19 mouse cellular contexts compared by ENCODE assay signal in genomic region chr17:3495576-3495975, GRCm38 (mm10). TPM values are rescaled to one million over a fixed set of nuclear protein-coding genes. Genes with fewer than 3 reads are reported as not detected.
A peak's percentile ranks its signal among the peaks of the same experiment; 100 is the strongest.
DNase-seq lines count a peak whose midpoint lies in the region; ATAC-seq and TF ChIP-seq lines count a peak whose summit lies in the region.
"Had no signal": no experiment of that assay in that cellular context is flagged by ENCODE, and none has a peak within 500 bp of the region (broad histone marks: within the 10 kb centered on the region; RNA-seq: fewer than 3 reads in every experiment).

No protein-coding gene starts in this region.

- H3K9me3 ChIP-seq in liver, embryonic 12.5 days (replicated peaks): no peaks in the 10 kb centered on the region
- H3K9me3 ChIP-seq: lung, embryonic 15.5 days had no signal

- TF ChIP-seq CTCF in kidney, adult 2 months (conservative IDR thresholded peaks at IDR 0.05; ENCODE audit: insufficient read depth, insufficient read length, low read depth, low read length): no peak
- no peak for TF ChIP-seq CTCF in liver, adult 2 months (IDR thresholded peaks at IDR 0.05; ENCODE audit: low read depth, low read length)

- DNase-seq in kidney, adult 2 months: no peak
- DNase-seq in kidney, adult 8-10 months: no peak
- no peak for DNase-seq in liver, adult 2 months (ENCODE audit: extremely low read depth, low read depth, low spot score)
- peak; percentile 53 to 70 for DNase-seq in left cerebral cortex, adult 9 months (ENCODE audit: low spot score in 2 of 2)
- peak; percentile 44 for DNase-seq in right cerebral cortex, postnatal 4 days
- no peak for DNase-seq in spleen, postnatal 14 days (ENCODE audit: low spot score in 2 of 2)
- DNase-seq: adrenal gland, postnatal 10 days; cerebellum, adult 11-12 months; gastrocnemius, postnatal 36 days; liver; thymus, postnatal 4 days had no signal

- no peak for TF ChIP-seq POLR2A in kidney, adult 2 months (IDR thresholded peaks at IDR 0.05; ENCODE audit: low read depth, low read length)
- TF ChIP-seq POLR2A in liver, adult 2 months (IDR thresholded peaks at IDR 0.05; ENCODE audit: extremely low read depth, insufficient read depth, low read length): no peak

- no peak overlapping the region for H3K9ac ChIP-seq in liver, adult 2 months (ENCODE audit: low read depth, low read length)
- H3K9ac ChIP-seq in liver, embryonic 12.5 days: no peak overlapping the region
- H3K9ac ChIP-seq: lung, embryonic 15.5 days had no signal

- H3K27me3 ChIP-seq in kidney, adult 2 months (replicated peaks; ENCODE audit: control insufficient read depth, insufficient read depth, low read length): no peaks in the 10 kb centered on the region
- H3K27me3 ChIP-seq in liver, adult 2 months (ENCODE audit: control insufficient read depth, insufficient read depth, low read length): no peaks in the 10 kb centered on the region
- no peaks in the 10 kb centered on the region for H3K27me3 ChIP-seq in liver, embryonic 12.5 days (replicated peaks)
- H3K27me3 ChIP-seq: lung, embryonic 15.5 days had no signal

- H3K36me3 ChIP-seq in kidney, adult 2 months (ENCODE audit: control insufficient read depth, insufficient read depth, low read length): no peaks in the 10 kb centered on the region
- no peaks in the 10 kb centered on the region for H3K36me3 ChIP-seq in liver, adult 2 months (ENCODE audit: control insufficient read depth, insufficient read depth, low read length)
- H3K36me3 ChIP-seq in liver, embryonic 12.5 days: no peaks in the 10 kb centered on the region
- H3K36me3 ChIP-seq: lung, embryonic 15.5 days had no signal

- 16% methylated on average over 2 of the region's 2 CpGs for WGBS in kidney, adult 2 months
- 4% methylated on average over 2 of the region's 2 CpGs for WGBS in liver, adult 2 months
- 37% methylated on average over 2 of the region's 2 CpGs for WGBS in liver, embryonic 12.5 days (ENCODE audit: insufficient replicate concordance)

- ATAC-seq in liver, embryonic 12.5 days: no peak
- ATAC-seq: inflammation-experienced regulatory T-cells, adult 6 months had no signal

- no peak overlapping the region for H3K4me2 ChIP-seq in liver, embryonic 12.5 days
- H3K4me2 ChIP-seq: lung, embryonic 15.5 days had no signal

- no peak overlapping the region for H3K4me3 ChIP-seq in kidney, adult 2 months (ENCODE audit: insufficient read depth, low read depth, low read length)
- no peak overlapping the region for H3K4me3 ChIP-seq in liver, adult 2 months (ENCODE audit: insufficient read depth, low read depth, low read length)
- H3K4me3 ChIP-seq in liver, embryonic 12.5 days: no peak overlapping the region
- H3K4me3 ChIP-seq: erythroblast, embryonic 14.5 days; lung, embryonic 15.5 days had no signal

- H3K79me2 ChIP-seq in liver, adult 2 months (ENCODE audit: control insufficient read depth, insufficient read depth, low read length): no peaks in the 10 kb centered on the region

- H3K4me1 ChIP-seq in kidney, adult 2 months (ENCODE audit: control insufficient read depth, insufficient read depth, low read length): peaks cover 27% of the 10 kb centered on the region
- H3K4me1 ChIP-seq in liver, adult 2 months (ENCODE audit: control insufficient read depth, insufficient read depth, low read length): peaks cover 23% of the 10 kb centered on the region
- peaks cover 4% of the 10 kb centered on the region; the same call in 1 of the 2 replicates for H3K4me1 ChIP-seq in liver, embryonic 12.5 days
- H3K4me1 ChIP-seq: lung, embryonic 15.5 days had no signal

- peak overlapping the region; percentile 73 for H3K27ac ChIP-seq in kidney, adult 2 months (ENCODE audit: insufficient read depth, low read depth, low read length)
- peak overlapping the region; percentile 85 for H3K27ac ChIP-seq in liver, adult 2 months (replicated peaks; ENCODE audit: insufficient read depth, low read depth, low read length)
- H3K27ac ChIP-seq in liver, embryonic 12.5 days: no peak overlapping the region
- H3K27ac ChIP-seq: lung, embryonic 15.5 days; macrophage had no signal

RNA-seq across cellular contexts. Expression of gene Cldn20, which starts 36.8 kb away (rescaled TPM):
- polyA plus RNA-seq in kidney, adult 2 months (2012; rRNA removed): 0.48 TPM in 1 of 2 replicates, not detected in the other
- 0.34 TPM in 1 of 2 replicates, not detected in the other for total RNA-seq in liver, adult 2 months (2014; rRNA removed)
- polyA plus RNA-seq in liver, adult 2 months (2012; rRNA removed): 0.24 TPM in 1 of 2 replicates, not detected in the other
- polyA plus RNA-seq in liver, embryonic 12.5 days (2016; fragmentation: Nextera tagmentation; extraction: Ambion mirVana): not detected in 2 replicates
- total RNA-seq: adrenal gland, postnatal 10 days; gastrocnemius, postnatal 36 days had no signal
- polyA plus RNA-seq: embryonic facial prominence, embryonic 11.5 days; erythroblast, embryonic 14.5 days; heart, postnatal 0 days; hindbrain, embryonic 11.5 days; inflammation-experienced regulatory T-cells, adult 6 months; macrophage had no signal

Comparison
In these comparisons a context has a peak if more than half of its experiments do, and no peak if none do; other contexts are left out.
1. DNase-seq: peak in left cerebral cortex, adult 9 months (2 of 2) and right cerebral cortex, postnatal 4 days (single experiment); none in kidney, adult 2 months (single experiment), kidney, adult 8-10 months (0 of 2), liver, adult 2 months (single experiment) and spleen, postnatal 14 days (0 of 2).